Mouse (Mus musculus) embryonic fibroblast, embryonic 13.5 days (primary cell): ENCODE results near the gene Gipc3.

ENCODE experiments used
- CTCF ChIP-seq: IDR thresholded peaks from 2 replicates; pipeline ENCODE4 v1.5.1; 2011; ENCODE audit warnings: mild to moderate bottlenecking, control low read depth, low read length, moderate library complexity, borderline replicate concordance; ENCODE audit not compliant: insufficient read depth
- POLR2A ChIP-seq: IDR thresholded peaks from 2 replicates; pipeline ENCODE4 v1.6.1; 2011; ENCODE audit warnings: low read depth, mild to moderate bottlenecking, control low read depth, low read length, moderate library complexity

GRCm38 (mm10) chr10:81356991-81357844 is 14.2 kb upstream of the Gipc3 start, which contains the start of gene Mfsd12:
- peak; percentile 61 for TF ChIP-seq POLR2A
- TF ChIP-seq CTCF: no peak
